Mouse (Mus musculus) heart, embryonic 11.5 days (tissue): ENCODE measurements around the gene Pramef6. TPM values are rescaled to one million over a fixed set of nuclear protein-coding genes. Genes with fewer than 3 reads are reported as not detected.
"Not testable (repeated sequence)": the region's sequence is repeated elsewhere in the genome, so short reads cannot be mapped to it uniquely, and the experiment has no call there.

ENCODE experiments used
- ATAC-seq: fragments of 200-750 bp; cut with Nextera tagmentation; replicated peaks from 2 replicates; pipeline ENCODE4 v1.8.0; 2017; ENCODE audit warnings: moderate library complexity; ENCODE audit not compliant: insufficient number of reproducible peaks, low FRiP score, low TSS enrichment
- H3K27ac ChIP-seq: fragments of 300-500 bp; sonication (generic); 2 replicates; pipeline ENCODE4 v1.5.1; 2014; ENCODE audit warnings: mild to moderate bottlenecking, low read depth, low read length
- H3K27me3 ChIP-seq: fragments of 300-500 bp; sonication (generic); 2 replicates; pipeline ENCODE4 v1.6.1; 2014; ENCODE audit warnings: mild to moderate bottlenecking, low read length, mixed read lengths; ENCODE audit not compliant: control insufficient read depth, insufficient read depth
- H3K36me3 ChIP-seq: fragments of 300-500 bp; sonication (generic); 2 replicates; pipeline ENCODE4 v1.6.1; 2014; ENCODE audit warnings: mild to moderate bottlenecking, low read length, moderate library complexity, mixed read lengths; ENCODE audit not compliant: control insufficient read depth, insufficient read depth
- H3K4me1 ChIP-seq: fragments of 300-500 bp; sonication (generic); 2 replicates; pipeline ENCODE4 v1.6.1; 2014; ENCODE audit warnings: low read length; ENCODE audit not compliant: control insufficient read depth, insufficient read depth
- H3K4me2 ChIP-seq: fragments of 300-500 bp; sonication (generic); 2 replicates; pipeline ENCODE4 v1.6.1; 2014; ENCODE audit warnings: mild to moderate bottlenecking, moderate library complexity
- H3K4me3 ChIP-seq: fragments of 300-500 bp; sonication (generic); 2 replicates; pipeline ENCODE4 v1.5.1; 2014; ENCODE audit warnings: low read depth, low read length
- H3K9ac ChIP-seq: fragments of 300-500 bp; sonication (generic); 2 replicates; pipeline ENCODE4 v1.6.1; 2014; ENCODE audit warnings: mild to moderate bottlenecking, low read depth, low read length, moderate library complexity
- H3K9me3 ChIP-seq: fragments of 300-500 bp; sonication (generic); replicated peaks from 2 replicates; pipeline ENCODE4 v1.6.1; 2016; ENCODE audit warnings: low read length; ENCODE audit not compliant: control insufficient read depth
- WGBS: fragments of 180-500 bp; shearing (Covaris S2); extraction: QIAGEN DNeasy Blood & Tissue Kit; methylation state at CpG from one replicate; pipeline ENCODE4 v1.1.7; 2014; ENCODE audit not compliant: insufficient replicate concordance; 5-methylcytosine and 5-hydroxymethylcytosine counted together
- polyA plus RNA-seq: library from polyadenylated mRNA; unstranded; fragments of >200 nt; fragmentation: Nextera tagmentation; extraction: Ambion mirVana; gene quantifications from 2 replicates; pipeline ENCODE4 v1.2.1, GENCODE M21; 2014

Pramef6 gene
- not detected in 2 replicates for polyA plus RNA-seq

DNA sequence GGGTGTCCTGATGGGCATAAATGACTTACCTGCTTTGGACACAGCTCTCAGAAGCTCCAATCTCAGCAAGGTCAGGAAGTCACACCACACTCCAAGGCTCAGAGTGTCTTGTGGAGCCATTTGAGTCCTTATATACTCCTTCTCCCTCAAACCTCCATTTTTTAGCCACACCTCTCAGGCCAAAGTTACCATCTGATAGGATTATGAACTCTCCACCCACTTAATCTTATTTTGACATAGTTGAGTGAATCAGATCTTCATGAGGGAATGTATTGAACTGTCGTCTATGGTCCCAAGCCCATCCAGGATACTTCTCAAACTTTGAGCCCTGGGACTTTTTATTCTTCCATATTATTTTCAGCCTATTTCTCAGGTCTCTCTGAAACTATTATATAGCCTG lies at the start of gene Pramef6:
Gene Pramef6 (minus strand): TSS at position 101 of the 400 bp plus-strand sequence.
- not testable (repeated sequence) for H3K4me1 ChIP-seq, H3K9me3 ChIP-seq, H3K4me3 ChIP-seq, H3K27ac ChIP-seq, H3K36me3 ChIP-seq, H3K4me2 ChIP-seq, ATAC-seq, H3K9ac ChIP-seq, H3K27me3 ChIP-seq
- 68% methylated on average over 1 of the region's 1 CpGs for WGBS

DNA sequence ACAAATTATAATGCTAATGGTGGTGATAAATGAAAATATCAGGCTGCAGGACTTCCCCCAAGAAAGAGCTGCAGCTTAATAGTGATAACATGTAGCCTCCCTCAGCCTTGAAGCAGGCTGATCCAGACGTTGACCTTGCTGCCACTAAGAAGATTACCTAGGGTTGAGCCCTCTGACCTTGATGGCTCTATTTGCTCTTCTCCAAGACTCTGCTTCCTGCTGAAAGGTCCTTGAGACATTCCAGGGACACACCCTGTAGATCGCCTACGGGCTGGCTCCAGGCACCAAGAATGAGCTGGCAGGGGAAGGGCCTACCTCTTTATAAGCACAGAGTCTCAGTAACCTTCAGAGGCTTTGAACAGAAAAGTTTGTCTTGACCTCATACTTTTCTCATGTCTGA lies 5.8 kb downstream of the Pramef6 start:
- not testable (repeated sequence) for H3K27me3 ChIP-seq, H3K27ac ChIP-seq, H3K9ac ChIP-seq, ATAC-seq, H3K4me2 ChIP-seq, H3K9me3 ChIP-seq, H3K4me1 ChIP-seq, H3K4me3 ChIP-seq, H3K36me3 ChIP-seq
- WGBS, result 80% methylated on average over 3 of the region's 3 CpGs

DNA sequence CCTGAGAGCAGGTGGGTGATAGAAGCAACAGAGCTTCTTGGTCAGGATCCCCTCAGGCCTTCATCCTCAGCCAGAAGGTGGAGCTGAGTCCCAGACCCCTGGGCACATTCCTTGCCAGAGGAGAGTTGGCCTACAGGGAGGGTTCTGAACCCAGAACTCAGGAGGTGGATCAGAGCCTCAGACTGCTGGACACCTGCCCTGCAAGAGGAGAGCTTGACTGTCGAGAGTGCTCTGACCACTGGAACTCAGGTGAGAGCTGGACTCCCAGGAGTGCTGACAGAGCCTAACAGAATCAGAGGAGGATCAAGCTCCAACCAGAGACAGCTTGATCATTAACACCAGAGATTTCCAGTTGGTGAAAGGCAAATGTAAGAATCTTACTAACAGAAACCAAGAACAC lies 17.8 kb downstream of the Pramef6 start:
- not testable (repeated sequence) for H3K9me3 ChIP-seq, ATAC-seq, H3K27me3 ChIP-seq, H3K4me3 ChIP-seq, H3K9ac ChIP-seq, H3K4me1 ChIP-seq, H3K4me2 ChIP-seq, H3K36me3 ChIP-seq, H3K27ac ChIP-seq
- 57% methylated on average over 1 of the region's 1 CpGs for WGBS

DNA sequence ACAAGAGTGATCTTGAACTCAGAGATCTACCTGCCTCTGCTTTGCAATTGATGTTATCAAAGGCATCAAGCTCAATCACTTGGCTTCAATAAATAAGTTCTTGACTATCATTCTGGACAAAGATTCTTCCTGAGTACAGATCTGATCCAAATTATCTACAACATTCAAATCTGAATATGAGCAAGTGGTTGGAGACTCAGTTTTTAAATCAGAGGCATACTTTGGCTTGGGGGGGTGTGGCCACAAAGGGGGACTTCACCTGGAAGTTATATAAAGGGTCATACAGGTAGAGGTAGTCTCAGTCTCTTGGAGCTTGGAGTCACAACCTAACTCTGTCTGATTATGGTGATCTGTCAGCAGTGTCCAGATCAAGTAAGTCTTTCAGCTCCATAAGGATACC lies 54.0 kb downstream of the Pramef6 start, which contains the start of gene Gm13103:
Gene Gm13103 (plus strand): TSS at position 301 of the 400 bp plus-strand sequence.
- H3K4me2 ChIP-seq, H3K4me3 ChIP-seq, H3K4me1 ChIP-seq, H3K27me3 ChIP-seq, H3K27ac ChIP-seq, H3K9ac ChIP-seq, H3K36me3 ChIP-seq, ATAC-seq, H3K9me3 ChIP-seq: not testable (repeated sequence)

Other genes with a start within 250 kb of the Pramef6 start
- gene Gm13088, start 243.1 kb downstream of the Pramef6 start, polyA plus RNA-seq, result not detected in 2 replicates
- gene Gm13089, start 197.7 kb downstream of the Pramef6 start, polyA plus RNA-seq, result not detected in 2 replicates
- gene Gm13078, start 180.9 kb downstream of the Pramef6 start, polyA plus RNA-seq, result not detected in 2 replicates
- gene Gm13023, start 111.0 kb downstream of the Pramef6 start, polyA plus RNA-seq, result not detected in 2 replicates
- not detected in 2 replicates for gene Gm13084, start 84.3 kb downstream of the Pramef6 start, polyA plus RNA-seq
- not detected in 2 replicates for gene Gm13103, start 53.9 kb downstream of the Pramef6 start, polyA plus RNA-seq
- not detected in 2 replicates for gene Pramef25, start 50.6 kb upstream of the Pramef6 start, polyA plus RNA-seq
- gene Gm13101, start 66.6 kb upstream of the Pramef6 start, polyA plus RNA-seq, result not detected in 2 replicates
- not detected in 2 replicates for gene Pramef17, start 94.0 kb upstream of the Pramef6 start, polyA plus RNA-seq
- gene Pramel4, start 158.7 kb upstream of the Pramef6 start, polyA plus RNA-seq, result not detected in 2 replicates
- not detected in 2 replicates for gene Gm13102, start 206.1 kb upstream of the Pramef6 start, polyA plus RNA-seq